Mouse (Mus musculus) kidney, embryonic 15.5 days (tissue): ENCODE data around the gene Mmp14. TPM values are rescaled to one million over a fixed set of nuclear protein-coding genes. Genes with fewer than 3 reads are reported as not detected.

Experiments
- ATAC-seq: fragments of 200-750 bp; cut with Nextera tagmentation; replicated peaks from 2 replicates; pipeline ENCODE4 v1.8.0; 2017; ENCODE audit warnings: moderate TSS enrichment; ENCODE audit not compliant: low FRiP score
- H3K27ac ChIP-seq: fragments of 300-500 bp; sonication (generic); 2 replicates; pipeline ENCODE4 v1.5.1; 2015; ENCODE audit warnings: mild to moderate bottlenecking, inconsistent platforms
- H3K27me3 ChIP-seq: fragments of 300-500 bp; sonication (generic); 2 replicates; pipeline ENCODE4 v1.6.1; 2015; ENCODE audit warnings: inconsistent platforms
- H3K36me3 ChIP-seq: fragments of 300-500 bp; sonication (generic); 2 replicates; pipeline ENCODE4 v1.6.1; 2015; ENCODE audit warnings: inconsistent platforms
- H3K4me1 ChIP-seq: fragments of 300-500 bp; sonication (generic); 2 replicates; pipeline ENCODE4 v1.6.1; 2015; ENCODE audit warnings: inconsistent platforms
- H3K4me2 ChIP-seq: fragments of 300-500 bp; sonication (generic); 2 replicates; pipeline ENCODE4 v1.6.1; 2015; ENCODE audit warnings: moderate library complexity, mild to moderate bottlenecking, inconsistent platforms
- H3K4me3 ChIP-seq: fragments of 300-500 bp; sonication (generic); replicated peaks from 2 replicates; pipeline ENCODE4 v1.5.1; 2015; ENCODE audit warnings: mild to moderate bottlenecking, inconsistent platforms
- H3K9ac ChIP-seq: fragments of 300-500 bp; sonication (generic); 2 replicates; pipeline ENCODE4 v1.6.1; 2015; ENCODE audit warnings: mild to moderate bottlenecking, inconsistent platforms
- H3K9me3 ChIP-seq: fragments of 300-500 bp; sonication (generic); replicated peaks from 2 replicates; pipeline ENCODE4 v1.6.1; 2016; ENCODE audit warnings: inconsistent platforms
- WGBS: fragments of 180-500 bp; shearing (Covaris S2); methylation state at CpG from one replicate; pipeline ENCODE4 v1.1.7; 2015; ENCODE audit warnings: mixed read lengths; 5-methylcytosine and 5-hydroxymethylcytosine counted together
- polyA plus RNA-seq: library from polyadenylated mRNA; unstranded; fragments of >200 nt; fragmentation: Nextera tagmentation; extraction: Ambion mirVana; gene quantifications from 2 replicates; pipeline ENCODE4 v1.2.1, GENCODE M21; 2015

Gene Mmp14
- polyA plus RNA-seq = 155 and 168 TPM in 2 replicates

DNA sequence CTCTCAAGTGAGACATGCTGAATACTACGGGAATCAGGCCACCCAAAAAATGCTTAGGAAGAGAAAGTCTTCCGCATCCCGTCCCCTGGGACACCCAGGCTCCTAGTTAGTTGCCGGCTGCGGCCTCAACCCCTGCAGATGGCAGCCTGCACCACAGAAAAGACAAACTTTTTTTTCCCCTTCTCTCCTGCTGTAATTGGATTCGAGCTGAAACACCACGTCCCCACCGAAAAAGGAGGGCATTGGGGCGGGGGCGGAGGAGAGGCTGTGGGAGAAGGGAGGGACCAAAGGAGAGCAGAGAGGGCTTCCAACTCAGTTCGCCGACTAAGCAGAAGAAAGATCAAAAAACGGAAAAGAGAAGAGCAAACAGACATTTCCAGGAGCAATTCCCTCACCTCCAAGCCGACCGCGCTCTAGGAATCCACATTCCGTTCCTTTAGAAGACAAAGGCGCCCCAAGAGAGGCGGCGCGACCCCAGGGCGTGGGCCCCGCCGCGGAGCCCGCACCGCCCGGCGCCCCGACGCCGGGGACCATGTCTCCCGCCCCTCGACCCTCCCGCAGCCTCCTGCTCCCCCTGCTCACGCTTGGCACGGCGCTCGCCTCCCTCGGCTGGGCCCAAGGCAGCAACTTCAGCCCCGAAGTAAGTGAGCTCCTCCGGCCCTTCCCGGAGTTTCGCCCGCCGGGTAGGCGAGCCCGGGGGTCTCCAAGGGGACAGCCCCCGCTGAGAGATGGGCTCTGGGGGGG is at the start of gene Mmp14:
TSS of gene Mmp14 (plus strand) at position 279 of the 744 bp plus-strand sequence.
- ATAC-seq = peak; percentile 55
- H3K27me3 ChIP-seq = no peaks in the 10 kb centered on the region
- H3K4me3 ChIP-seq = peak within 1 kb of the TSS; percentile 83
- H3K4me2 ChIP-seq = peak within 1 kb of the TSS; percentile 78
- peaks cover 33% of the 10 kb centered on the region for H3K36me3 ChIP-seq
- H3K27ac ChIP-seq = peak within 1 kb of the TSS; percentile 97
- peaks cover 68% of the 10 kb centered on the region for H3K4me1 ChIP-seq
- H3K9me3 ChIP-seq = no peaks in the 10 kb centered on the region
- under 1% methylated on average over 49 of the region's 49 CpGs for WGBS
- peak within 1 kb of the TSS; percentile 97 for H3K9ac ChIP-seq

DNA sequence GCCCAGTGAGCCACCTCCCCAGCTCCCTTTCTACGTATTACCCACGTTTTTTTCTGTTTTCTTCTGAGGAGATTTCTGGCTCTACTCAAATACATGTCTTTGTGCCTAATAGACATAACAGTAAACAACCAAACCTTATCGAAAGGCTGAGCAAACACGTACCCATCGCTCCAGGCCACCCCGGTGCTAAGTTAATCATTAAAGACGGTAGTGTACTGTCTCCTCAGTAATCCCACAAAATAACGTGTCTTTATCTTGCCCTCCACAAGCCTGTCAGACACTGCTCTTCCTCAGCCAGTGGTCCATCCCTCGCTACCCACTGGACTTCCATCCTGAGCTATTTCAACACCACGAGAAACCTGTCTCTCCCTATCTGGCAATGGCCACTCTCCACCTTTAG is 49.6 kb upstream of the Mmp14 start:
- H3K9ac ChIP-seq = no peak overlapping the region
- H3K36me3 ChIP-seq = no peaks in the 10 kb centered on the region
- 0 out of 2 replicates have a peak overlapping the region, but pooled peaks have one; percentile 2 for H3K27ac ChIP-seq
- H3K4me2 ChIP-seq = no peak overlapping the region
- H3K9me3 ChIP-seq = no peaks in the 10 kb centered on the region
- H3K4me1 ChIP-seq = peaks cover 59% of the 10 kb centered on the region
- H3K27me3 ChIP-seq = no peaks in the 10 kb centered on the region
- no peak for ATAC-seq
- no peak overlapping the region for H3K4me3 ChIP-seq
- 74% methylated on average over 10 of the region's 10 CpGs for whole genome bisulfite sequencing

DNA sequence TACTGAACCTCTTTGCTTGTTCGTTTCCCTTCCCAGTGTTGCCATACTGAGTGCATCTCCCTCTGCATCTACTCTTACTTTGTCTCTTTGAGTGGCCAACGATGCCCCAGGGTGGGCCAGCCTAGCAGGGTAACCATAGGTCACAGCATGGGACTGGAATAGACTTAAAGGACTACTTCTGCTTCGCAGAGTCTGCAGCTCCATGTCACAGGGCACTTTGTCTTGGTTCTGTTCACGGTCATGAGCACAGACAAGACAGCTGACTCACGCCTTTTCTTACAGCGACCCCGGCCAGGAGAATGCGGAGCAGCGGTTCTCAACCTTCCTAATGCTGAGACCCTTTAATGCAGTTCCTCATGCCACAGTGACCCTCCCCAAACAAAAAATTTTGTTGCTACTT is 48.8 kb upstream of the Mmp14 start:
- H3K4me2 ChIP-seq = no peak overlapping the region
- no peak overlapping the region for H3K4me3 ChIP-seq
- H3K9me3 ChIP-seq = no peaks in the 10 kb centered on the region
- H3K4me1 ChIP-seq = peaks cover 65% of the 10 kb centered on the region
- no peaks in the 10 kb centered on the region for H3K27me3 ChIP-seq
- no peak overlapping the region for H3K9ac ChIP-seq
- peak overlapping the region; percentile 2; the same call in 1 of the 2 replicates for H3K27ac ChIP-seq
- H3K36me3 ChIP-seq = no peaks in the 10 kb centered on the region
- no peak for ATAC-seq
- WGBS = 60% methylated on average over 9 of the region's 9 CpGs

DNA sequence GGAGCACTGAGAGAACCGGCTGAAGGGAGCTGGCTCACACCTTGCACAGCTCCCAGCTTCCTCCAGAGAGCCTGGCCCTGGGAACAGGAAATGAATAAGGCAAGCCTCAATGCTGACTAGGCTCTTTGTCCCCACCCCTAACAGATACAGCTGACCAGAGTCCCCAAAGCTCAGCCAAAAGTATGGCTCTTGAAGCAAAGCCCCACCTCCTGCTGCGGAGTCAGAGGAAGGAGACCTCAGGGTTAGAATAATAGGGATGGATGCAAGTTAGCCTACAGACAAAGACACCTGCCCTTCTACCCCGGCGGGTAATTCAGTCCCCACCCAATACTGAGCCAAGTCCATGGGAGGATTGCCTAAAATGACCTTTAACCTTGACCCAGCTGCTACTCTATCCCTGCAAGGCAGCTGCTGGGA is 48.0 kb upstream of the Mmp14 start:
- Histone ChIP-seq H3K9me3 (no peaks in the 10 kb centered on the region), H3K4me1 (peaks cover 67% of the 10 kb centered on the region), H3K36me3 (no peaks in the 10 kb centered on the region), H3K4me2 (no peak overlapping the region), H3K27me3 (no peaks in the 10 kb centered on the region), H3K27ac (peak overlapping the region; percentile 51), H3K9ac (no peak overlapping the region), H3K4me3 (no peak overlapping the region)
- 0 out of 2 replicates have a peak, but pooled peaks have one; percentile 33 for ATAC-seq
- 24% methylated on average over 4 of the region's 4 CpGs for WGBS

DNA sequence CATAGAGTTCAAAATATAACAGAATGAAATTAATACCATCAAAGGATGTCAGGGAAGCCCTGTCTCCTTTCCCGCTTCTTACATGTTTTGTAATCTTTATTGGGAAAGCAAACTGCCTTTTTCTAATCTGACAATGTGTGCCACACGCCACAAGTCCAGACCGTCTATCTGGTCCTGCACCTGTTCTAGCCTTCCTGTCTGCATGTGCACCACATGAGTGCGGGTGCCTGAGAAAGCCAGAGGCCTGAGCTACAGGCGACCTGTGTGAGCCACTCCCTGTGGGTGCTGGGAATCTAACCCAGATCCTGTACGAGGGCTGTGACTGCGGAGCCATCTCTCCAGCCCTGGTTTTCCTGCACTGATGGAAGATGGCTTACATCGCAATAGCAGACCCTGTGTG is 47.0 kb upstream of the Mmp14 start:
- no peaks in the 10 kb centered on the region for H3K9me3 ChIP-seq
- no peak overlapping the region for H3K9ac ChIP-seq
- whole genome bisulfite sequencing = 94% methylated on average over 8 of the region's 8 CpGs
- H3K4me1 ChIP-seq = peaks cover 68% of the 10 kb centered on the region
- no peaks in the 10 kb centered on the region for H3K27me3 ChIP-seq
- no peak overlapping the region for H3K27ac ChIP-seq
- no peaks in the 10 kb centered on the region for H3K36me3 ChIP-seq
- H3K4me2 ChIP-seq = no peak overlapping the region
- ATAC-seq = no peak
- H3K4me3 ChIP-seq = no peak overlapping the region

DNA sequence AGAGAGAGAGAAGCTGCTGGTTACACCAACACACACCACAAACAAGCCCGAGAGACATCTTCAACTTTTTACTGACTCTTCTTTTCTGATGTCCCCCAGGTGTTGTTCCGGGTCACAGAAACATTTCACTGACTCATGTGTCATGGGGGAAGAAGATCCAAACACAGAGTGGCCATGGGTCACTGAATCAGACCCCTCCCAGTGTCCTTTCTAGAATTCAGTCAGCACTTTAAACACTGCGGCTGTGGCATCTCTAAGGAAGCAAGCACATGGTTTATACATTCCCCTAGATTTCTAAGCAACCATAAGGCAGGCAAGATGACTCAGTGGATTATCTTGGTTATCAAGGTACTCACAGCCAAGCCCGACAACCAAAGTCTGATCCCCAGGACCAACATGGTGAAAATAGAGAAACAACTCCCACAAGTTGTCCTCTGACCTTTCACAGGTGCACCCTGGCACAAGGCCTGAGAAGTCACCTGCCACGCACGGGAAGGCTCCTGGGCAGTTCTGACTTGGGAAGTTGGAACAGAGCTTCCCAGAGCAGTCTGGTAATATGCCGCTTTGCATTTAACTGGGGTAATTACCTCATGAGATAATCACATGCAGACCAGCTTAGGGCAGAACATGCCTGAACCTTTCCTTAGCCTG is 45.3 kb upstream of the Mmp14 start:
- Histone ChIP-seq H3K9ac (no peak overlapping the region), H3K27ac (peak overlapping the region; percentile 52), H3K9me3 (no peaks in the 10 kb centered on the region), H3K27me3 (no peaks in the 10 kb centered on the region), H3K4me1 (peaks cover 57% of the 10 kb centered on the region), H3K4me2 (no peak overlapping the region), H3K4me3 (no peak overlapping the region), H3K36me3 (no peaks in the 10 kb centered on the region)
- 53% methylated on average over 7 of the region's 7 CpGs for WGBS
- ATAC-seq = peak; percentile 23; the same call in 1 of the 2 replicates

DNA sequence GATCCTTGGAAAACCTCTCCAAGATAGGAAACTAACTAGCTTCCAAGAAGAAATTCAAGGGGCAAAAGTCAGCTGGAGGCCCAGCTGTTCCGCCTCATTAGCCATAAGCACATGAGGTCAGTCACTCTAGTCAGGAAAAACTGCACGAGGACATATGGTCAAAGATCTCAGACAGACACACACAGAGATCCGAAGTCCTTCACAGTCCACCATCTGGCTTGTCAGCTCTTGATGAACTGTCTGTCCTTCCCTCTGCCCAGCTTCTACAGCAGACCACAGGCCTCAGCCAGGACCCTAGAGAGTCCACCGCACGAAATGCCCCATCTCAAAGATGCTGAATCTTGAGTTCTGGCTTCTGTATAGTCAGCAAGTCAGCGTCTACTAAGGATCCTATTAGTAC is 43.9 kb upstream of the Mmp14 start:
- ATAC-seq = peak; percentile 55
- H3K4me3 ChIP-seq = no peak overlapping the region
- peaks cover 44% of the 10 kb centered on the region for H3K4me1 ChIP-seq
- 36% methylated on average over 6 of the region's 6 CpGs for WGBS
- peak overlapping the region; percentile 57 for H3K27ac ChIP-seq
- no peak overlapping the region for H3K4me2 ChIP-seq
- no peaks in the 10 kb centered on the region for H3K9me3 ChIP-seq
- no peaks in the 10 kb centered on the region for H3K27me3 ChIP-seq
- H3K9ac ChIP-seq = no peak overlapping the region
- no peaks in the 10 kb centered on the region for H3K36me3 ChIP-seq

DNA sequence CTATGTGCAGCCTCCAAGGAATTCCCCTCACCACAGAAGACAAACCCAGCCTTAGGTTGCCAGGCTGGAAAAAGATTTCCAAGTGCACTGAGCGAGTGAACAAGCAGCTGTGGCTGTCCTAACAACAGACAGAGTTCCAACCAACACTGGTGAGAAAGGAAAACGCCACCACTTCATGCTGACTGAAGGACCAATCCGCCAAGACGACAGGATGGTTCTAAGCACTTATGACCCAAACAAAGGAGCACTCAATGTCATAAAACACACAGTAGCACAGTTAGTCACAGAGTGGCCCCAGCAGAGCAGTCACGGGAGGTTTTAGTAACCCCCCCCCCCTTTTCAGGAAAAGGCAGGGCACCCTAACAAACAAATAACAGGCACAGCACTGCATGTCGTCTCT is 40.6 kb upstream of the Mmp14 start:
- no peak for ATAC-seq
- Histone ChIP-seq H3K27ac (no peak overlapping the region), H3K4me1 (peaks cover 26% of the 10 kb centered on the region), H3K36me3 (peaks cover 6% of the 10 kb centered on the region; the same call in 1 of the 2 replicates), H3K4me2 (no peak overlapping the region), H3K4me3 (no peak overlapping the region), H3K9ac (no peak overlapping the region), H3K9me3 (no peaks in the 10 kb centered on the region), H3K27me3 (no peaks in the 10 kb centered on the region)
- 43% methylated on average over 6 of the region's 6 CpGs for WGBS

DNA sequence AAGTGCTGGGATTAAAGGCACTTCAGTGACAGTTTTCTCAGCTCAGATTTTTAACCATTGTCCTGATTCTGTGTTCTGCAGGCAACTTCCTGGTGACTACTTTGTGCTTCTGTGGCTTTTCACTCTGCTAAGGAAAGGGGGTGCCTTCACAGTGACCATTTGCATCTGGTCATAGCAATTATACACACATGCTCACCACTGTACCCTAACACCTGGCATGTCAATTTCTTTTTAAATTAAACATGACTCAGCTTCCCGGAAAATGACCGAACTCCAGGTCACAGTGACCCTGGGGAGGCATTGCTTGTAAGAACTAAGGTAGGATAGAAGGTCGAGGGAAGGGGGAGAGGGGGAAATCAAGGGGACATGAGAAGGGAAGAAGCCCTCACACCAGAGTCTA is 37.6 kb upstream of the Mmp14 start:
- peaks cover 16% of the 10 kb centered on the region for H3K4me1 ChIP-seq
- peaks cover 6% of the 10 kb centered on the region; the same call in 1 of the 2 replicates for H3K36me3 ChIP-seq
- 66% methylated on average over 3 of the region's 3 CpGs for WGBS
- no peak overlapping the region for H3K4me3 ChIP-seq
- no peak for ATAC-seq
- H3K27ac ChIP-seq = no peak overlapping the region
- no peaks in the 10 kb centered on the region for H3K9me3 ChIP-seq
- H3K4me2 ChIP-seq = no peak overlapping the region
- H3K9ac ChIP-seq = no peak overlapping the region
- H3K27me3 ChIP-seq = no peaks in the 10 kb centered on the region

DNA sequence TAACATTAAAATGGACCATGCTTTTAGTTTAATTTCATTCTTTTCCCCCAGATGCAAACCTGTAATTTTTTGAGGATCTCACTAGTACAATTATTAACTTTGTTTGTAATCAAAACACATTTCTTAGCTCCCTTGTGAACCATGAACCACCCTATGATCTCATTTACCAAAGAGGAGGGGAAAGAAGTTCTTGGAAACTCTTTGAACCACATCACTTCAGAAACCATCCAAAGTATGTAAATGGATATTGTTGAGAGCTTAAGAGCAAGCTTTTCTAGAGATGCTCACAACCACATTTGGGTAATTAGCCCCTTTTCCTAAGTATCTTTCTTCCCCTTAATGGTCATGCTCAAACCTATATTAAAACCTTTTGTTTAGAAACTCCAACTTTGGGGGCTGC is 37.1 kb upstream of the Mmp14 start:
- Histone ChIP-seq H3K27me3 (no peaks in the 10 kb centered on the region), H3K27ac (no peak overlapping the region), H3K9ac (no peak overlapping the region), H3K4me1 (peaks cover 21% of the 10 kb centered on the region), H3K4me2 (no peak overlapping the region), H3K36me3 (peaks cover 6% of the 10 kb centered on the region; the same call in 1 of the 2 replicates), H3K4me3 (no peak overlapping the region), H3K9me3 (no peaks in the 10 kb centered on the region)
- ATAC-seq = no peak

DNA sequence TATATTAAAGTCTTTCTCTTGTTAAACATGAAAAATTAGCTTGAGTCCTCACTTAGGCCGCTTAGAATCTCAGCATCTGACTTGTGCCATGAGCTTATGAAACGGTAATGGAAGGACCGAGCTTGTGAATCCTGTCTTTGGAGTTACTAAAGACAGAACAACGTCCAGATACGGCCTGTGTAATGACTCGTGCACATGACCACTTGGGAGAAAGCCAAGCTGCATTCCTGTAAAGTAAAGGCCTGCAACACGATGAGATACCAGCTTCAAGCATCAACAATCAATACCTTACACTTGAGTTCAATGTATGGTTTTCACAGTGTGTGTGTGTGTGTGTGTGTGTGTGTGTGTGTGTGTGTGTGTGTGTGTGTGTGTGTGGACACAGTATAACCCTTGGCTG is 34.7 kb upstream of the Mmp14 start:
- no peaks in the 10 kb centered on the region for H3K27me3 ChIP-seq
- no peak overlapping the region for H3K9ac ChIP-seq
- H3K4me3 ChIP-seq = no peak overlapping the region
- H3K4me2 ChIP-seq = no peak overlapping the region
- H3K4me1 ChIP-seq = peaks cover 28% of the 10 kb centered on the region
- ATAC-seq = no peak
- H3K36me3 ChIP-seq = peaks cover 6% of the 10 kb centered on the region; the same call in 1 of the 2 replicates
- H3K27ac ChIP-seq = no peak overlapping the region
- whole genome bisulfite sequencing = 74% methylated on average over 7 of the region's 7 CpGs
- H3K9me3 ChIP-seq = no peaks in the 10 kb centered on the region

DNA sequence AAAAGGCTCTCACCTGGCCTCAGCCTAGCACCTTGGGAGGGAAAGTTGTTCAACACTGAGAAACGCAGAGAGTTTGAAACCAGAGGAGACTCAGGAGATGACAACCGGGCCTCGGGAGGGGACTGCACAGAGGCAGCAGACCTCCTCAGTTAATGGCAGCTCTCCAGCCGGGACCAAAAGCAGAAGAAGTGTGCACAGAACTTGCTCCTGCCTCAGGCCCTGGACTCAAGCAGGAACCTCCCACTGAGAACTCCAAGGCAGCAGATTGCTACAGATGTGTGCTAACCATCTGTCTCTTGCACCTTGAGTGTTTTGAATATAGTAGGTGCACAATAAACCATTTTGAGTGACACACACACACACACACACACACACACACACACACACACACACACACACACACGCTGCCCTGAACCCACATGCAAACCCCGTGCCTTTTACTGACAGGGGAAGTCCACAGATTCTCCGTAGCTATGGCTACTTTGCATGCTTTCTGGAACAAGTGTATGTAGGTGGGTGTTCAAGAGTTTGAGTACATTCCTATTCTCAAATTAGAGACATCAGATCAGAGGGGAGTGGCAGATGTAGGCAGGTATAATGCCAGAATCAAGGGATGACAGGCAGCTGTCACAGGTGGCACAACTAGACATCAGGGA is 33.4 kb upstream of the Mmp14 start:
- H3K9ac ChIP-seq = no peak overlapping the region
- H3K4me1 ChIP-seq = peaks cover 31% of the 10 kb centered on the region
- H3K27ac ChIP-seq = peak overlapping the region; percentile 66
- H3K27me3 ChIP-seq = no peaks in the 10 kb centered on the region
- H3K4me2 ChIP-seq = no peak overlapping the region
- H3K9me3 ChIP-seq = no peaks in the 10 kb centered on the region
- H3K36me3 ChIP-seq = peaks cover 8% of the 10 kb centered on the region; the same call in 1 of the 2 replicates
- 54% methylated on average over 7 of the region's 7 CpGs for WGBS
- no peak overlapping the region for H3K4me3 ChIP-seq
- no peak for ATAC-seq
